Mouse (Mus musculus): ENCODE measurements around the gene Gm8909. TPM values are rescaled to one million over a fixed set of nuclear protein-coding genes. Genes with fewer than 3 reads are reported as not detected.
"Not testable (repeated sequence)": the region's sequence is repeated elsewhere in the genome, so short reads cannot be mapped to it uniquely, and the experiment has no call there.

Gene Gm8909
- polyA plus RNA-seq, 1 experiment from 2014 or later, result not detected

DNA sequence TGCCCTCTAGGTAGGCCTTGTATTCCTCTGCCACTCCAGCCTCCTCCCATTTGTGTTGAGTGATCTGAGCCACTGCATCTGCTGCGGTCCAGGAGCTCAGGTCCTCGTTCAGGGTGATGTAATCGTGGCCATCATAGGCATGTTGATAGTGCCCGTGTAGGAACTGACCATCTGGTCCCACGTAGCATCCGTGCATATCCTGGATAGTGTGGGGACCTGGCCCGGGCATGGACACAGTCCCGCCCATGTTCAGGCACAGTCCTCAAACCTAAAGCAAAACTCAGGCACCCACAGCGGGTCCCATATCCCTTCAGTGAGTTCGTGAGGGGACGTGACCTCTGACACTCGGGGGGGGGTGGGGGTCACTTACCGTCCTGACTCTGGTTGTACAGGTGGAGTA is 39.8 kb downstream of the Gm8909 start:
- not testable (repeated sequence) for H3K27ac ChIP-seq (replicated peaks in 1 of 2; ENCODE audit: control insufficient read depth in 1 of 2, insufficient read depth in 1 of 2, low read depth in 2 of 2, low read length in 2 of 2)

DNA sequence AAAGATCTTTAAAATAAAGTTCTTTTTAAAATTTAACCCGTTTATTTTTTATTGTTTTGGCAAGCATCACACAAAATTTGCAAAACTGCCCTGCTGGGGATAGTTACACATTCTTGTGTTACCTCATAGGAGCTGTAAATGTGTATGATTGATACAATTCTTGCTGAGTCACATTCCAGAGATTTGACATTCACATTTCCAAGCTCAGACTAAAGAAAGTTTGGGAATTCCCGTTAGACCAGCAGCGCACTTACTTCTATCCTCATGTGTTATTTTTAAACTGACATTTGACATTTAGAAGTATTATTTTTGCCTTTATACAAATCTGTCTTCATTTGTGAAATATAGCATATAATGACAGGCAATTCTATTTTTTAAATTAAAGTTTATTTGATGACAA is 44.2 kb downstream of the Gm8909 start:
- not testable (repeated sequence) for ATAC-seq (ENCODE audit: insufficient number of reproducible peaks, insufficient read depth, low FRiP score, low read depth); H3K9me3 ChIP-seq (ENCODE audit: control insufficient read depth, low read length); H3K4me3 ChIP-seq (ENCODE audit: control insufficient read depth in 1 of 2, insufficient read depth in 1 of 2, low read depth in 1 of 2, low read length in 2 of 2); H3K4me2 ChIP-seq (ENCODE audit: low read length); H3K4me1 ChIP-seq (ENCODE audit: control insufficient read depth in 2 of 2, insufficient read depth in 2 of 2, low read length in 2 of 2); H3K36me3 ChIP-seq (ENCODE audit: control insufficient read depth, insufficient read depth, low read length); H3K9ac ChIP-seq (ENCODE audit: low read length); H3K27ac ChIP-seq (replicated peaks in 1 of 2; ENCODE audit: control insufficient read depth in 1 of 2, insufficient read depth in 1 of 2, low read depth in 2 of 2, low read length in 2 of 2)
- 66% methylated on average over 3 of the region's 3 CpGs for WGBS
- H3K27me3 ChIP-seq (ENCODE audit: control insufficient read depth, insufficient read depth, low read length), result peaks cover 24% of the 10 kb centered on the region

More for the DNA sequence above, 39.8 kb downstream of the Gm8909 start:
- H3K4me2 ChIP-seq (ENCODE audit: low read length); H3K4me1 ChIP-seq (ENCODE audit: control insufficient read depth in 2 of 2, insufficient read depth in 2 of 2, low read length in 2 of 2); H3K9ac ChIP-seq (ENCODE audit: low read length); H3K36me3 ChIP-seq (ENCODE audit: control insufficient read depth, insufficient read depth, low read length); H3K9me3 ChIP-seq (ENCODE audit: control insufficient read depth, low read length); H3K4me3 ChIP-seq (ENCODE audit: control insufficient read depth in 1 of 2, insufficient read depth in 1 of 2, low read depth in 1 of 2, low read length in 2 of 2); H3K27me3 ChIP-seq (ENCODE audit: control insufficient read depth, insufficient read depth, low read length); ATAC-seq (ENCODE audit: insufficient number of reproducible peaks, insufficient read depth, low FRiP score, low read depth): not testable (repeated sequence)
- 61% methylated on average over 11 of the region's 13 CpGs for WGBS

DNA sequence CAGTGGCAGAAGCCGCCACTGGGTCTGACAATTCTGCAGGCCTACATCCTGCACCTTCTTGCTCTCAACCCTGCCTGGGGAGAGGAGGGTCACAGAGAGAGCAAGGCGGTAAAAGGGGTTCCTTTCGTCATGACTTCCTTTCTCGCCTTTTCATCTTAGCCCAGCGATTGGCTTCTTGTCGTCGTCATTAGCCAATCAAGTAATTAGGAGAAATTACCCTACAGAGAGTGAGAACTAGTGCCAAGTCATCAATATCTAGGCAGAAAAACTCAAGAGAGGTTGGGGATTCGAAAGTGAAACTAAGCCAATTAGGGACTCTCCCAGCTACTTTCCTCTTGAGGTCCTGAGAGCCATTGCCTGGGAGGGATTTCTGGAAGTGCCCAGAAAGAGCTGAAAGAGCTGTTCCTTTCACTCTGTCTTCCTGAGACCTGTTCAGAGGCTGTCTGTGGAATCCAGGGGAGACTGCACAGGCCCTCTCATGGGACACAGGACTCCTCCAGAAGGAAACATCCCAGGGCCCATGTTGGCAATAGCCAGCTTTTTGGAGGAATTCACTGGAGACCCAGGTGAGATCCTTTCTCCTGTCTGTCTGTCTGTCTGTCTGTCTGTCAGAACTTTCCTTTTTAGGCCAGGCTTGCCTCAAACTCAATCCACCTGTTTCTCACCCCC is 46.9 kb downstream of the Gm8909 start, which contains the start of gene Gm19684:
Gene Gm19684, plus strand, starts transcription at position 327 of the 669 bp plus-strand sequence.
- H3K9ac ChIP-seq (ENCODE audit: low read length); H3K36me3 ChIP-seq (ENCODE audit: control insufficient read depth, insufficient read depth, low read length); H3K4me1 ChIP-seq (ENCODE audit: control insufficient read depth in 2 of 2, insufficient read depth in 2 of 2, low read length in 2 of 2); H3K9me3 ChIP-seq (ENCODE audit: control insufficient read depth, low read length); ATAC-seq (ENCODE audit: insufficient number of reproducible peaks, insufficient read depth, low FRiP score, low read depth); H3K27ac ChIP-seq (replicated peaks in 1 of 2; ENCODE audit: control insufficient read depth in 1 of 2, insufficient read depth in 1 of 2, low read depth in 2 of 2, low read length in 2 of 2): not testable (repeated sequence)
- Histone ChIP-seq H3K27me3 (ENCODE audit: control insufficient read depth, insufficient read depth, low read length) (peaks cover 29% of the 10 kb centered on the region), H3K4me3 (ENCODE audit: control insufficient read depth in 1 of 2, insufficient read depth in 1 of 2, low read depth in 1 of 2, low read length in 2 of 2) (peak within 1 kb of the TSS; percentile 15 to 26), H3K4me2 (ENCODE audit: low read length) (peak within 1 kb of the TSS; percentile 52)
- 4% methylated on average over 8 of the region's 8 CpGs for WGBS

DNA sequence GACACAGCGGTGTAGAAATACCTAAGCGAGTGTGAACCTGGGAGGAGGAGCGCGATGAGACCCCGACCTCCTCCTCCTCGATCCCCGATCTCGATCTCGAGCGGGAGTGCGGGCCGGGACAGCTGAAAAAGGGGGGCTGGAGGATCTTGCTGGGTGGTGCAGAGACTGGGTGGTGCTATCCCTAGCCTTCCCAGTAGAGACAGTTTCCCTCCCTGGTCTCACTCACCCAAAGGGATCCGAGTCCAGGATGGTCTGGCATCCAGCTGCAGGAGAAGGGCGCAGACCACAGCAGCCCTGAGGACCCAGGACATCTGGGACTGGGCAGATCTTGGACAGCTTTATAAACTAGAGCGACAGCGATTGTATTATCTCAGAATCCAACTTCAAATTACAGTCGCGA is 47.5 kb downstream of the Gm8909 start:
- not testable (repeated sequence) for H3K36me3 ChIP-seq (ENCODE audit: control insufficient read depth, insufficient read depth, low read length); H3K9me3 ChIP-seq (ENCODE audit: control insufficient read depth, low read length); H3K4me1 ChIP-seq (ENCODE audit: control insufficient read depth in 2 of 2, insufficient read depth in 2 of 2, low read length in 2 of 2); H3K27ac ChIP-seq (replicated peaks in 1 of 2; ENCODE audit: control insufficient read depth in 1 of 2, insufficient read depth in 1 of 2, low read depth in 2 of 2, low read length in 2 of 2); ATAC-seq (ENCODE audit: insufficient number of reproducible peaks, insufficient read depth, low FRiP score, low read depth); H3K9ac ChIP-seq (ENCODE audit: low read length)
- WGBS, result 13% methylated on average over 18 of the region's 18 CpGs
- Histone ChIP-seq H3K4me3 (ENCODE audit: control insufficient read depth in 1 of 2, insufficient read depth in 1 of 2, low read depth in 1 of 2, low read length in 2 of 2) (peak overlapping the region in 1 of 2 experiments; percentile 26; a peak in 3 of 4 replicates), H3K4me2 (ENCODE audit: low read length) (peak overlapping the region; percentile 52), H3K27me3 (ENCODE audit: control insufficient read depth, insufficient read depth, low read length) (peaks cover 29% of the 10 kb centered on the region)

DNA sequence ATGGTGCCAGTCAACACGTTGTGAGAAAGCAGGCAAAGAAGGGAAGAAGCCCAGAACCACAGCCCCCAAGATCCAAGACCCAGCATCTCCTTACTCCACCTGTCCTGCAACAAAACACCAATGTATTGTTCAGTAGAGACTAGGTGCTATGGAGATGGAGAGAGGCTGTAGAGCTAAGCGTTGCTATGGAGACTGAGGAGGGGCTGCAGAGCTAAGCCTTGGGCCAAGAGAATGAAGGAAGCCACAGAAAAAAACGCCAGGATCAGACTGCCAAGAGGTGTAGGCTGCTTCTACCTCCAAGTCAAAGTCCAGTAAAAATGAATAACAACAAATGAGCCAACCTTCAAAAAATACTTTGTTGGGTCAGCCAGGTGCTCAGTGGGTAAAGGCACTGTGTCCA is 51.8 kb downstream of the Gm8909 start:
- H3K27ac ChIP-seq (replicated peaks in 1 of 2; ENCODE audit: control insufficient read depth in 1 of 2, insufficient read depth in 1 of 2, low read depth in 2 of 2, low read length in 2 of 2); H3K4me2 ChIP-seq (ENCODE audit: low read length); H3K36me3 ChIP-seq (ENCODE audit: control insufficient read depth, insufficient read depth, low read length); H3K4me1 ChIP-seq (ENCODE audit: control insufficient read depth in 2 of 2, insufficient read depth in 2 of 2, low read length in 2 of 2); H3K9me3 ChIP-seq (ENCODE audit: control insufficient read depth, low read length); ATAC-seq (ENCODE audit: insufficient number of reproducible peaks, insufficient read depth, low FRiP score, low read depth); H3K4me3 ChIP-seq (ENCODE audit: control insufficient read depth in 1 of 2, insufficient read depth in 1 of 2, low read depth in 1 of 2, low read length in 2 of 2); H3K9ac ChIP-seq (ENCODE audit: low read length): not testable (repeated sequence)
- 25% methylated on average over 3 of the region's 3 CpGs for WGBS
- H3K27me3 ChIP-seq (ENCODE audit: control insufficient read depth, insufficient read depth, low read length), result peaks cover 20% of the 10 kb centered on the region

Other genes with a start within 250 kb of the Gm8909 start
- gene Abcf1, start 198.8 kb downstream of the Gm8909 start, polyA plus RNA-seq (2014; fragmentation: Nextera tagmentation; extraction: Ambion mirVana), result 57.0 and 58.3 TPM in 2 replicates
- 26.2 and 27.2 TPM in 2 replicates for gene Gnl1, start 188.7 kb downstream of the Gm8909 start, polyA plus RNA-seq (2014; fragmentation: Nextera tagmentation; extraction: Ambion mirVana)
- 10.9 and 11.2 TPM in 2 replicates for gene Prr3, start 188.3 kb downstream of the Gm8909 start, polyA plus RNA-seq (2014; fragmentation: Nextera tagmentation; extraction: Ambion mirVana)
- 2.6 and 2.7 TPM in 2 replicates for gene H2-T24, start 148.0 kb downstream of the Gm8909 start, polyA plus RNA-seq (2014; fragmentation: Nextera tagmentation; extraction: Ambion mirVana)
- 4.2 and 4.4 TPM in 2 replicates for gene H2-T23, start 135.7 kb downstream of the Gm8909 start, polyA plus RNA-seq (2014; fragmentation: Nextera tagmentation; extraction: Ambion mirVana)
- gene H2-T22, start 125.8 kb downstream of the Gm8909 start, polyA plus RNA-seq (2014; fragmentation: Nextera tagmentation; extraction: Ambion mirVana), result 7.4 and 8.7 TPM in 2 replicates
- not detected in 2 replicates for gene Gm6034, start 125.6 kb downstream of the Gm8909 start, polyA plus RNA-seq (2014; fragmentation: Nextera tagmentation; extraction: Ambion mirVana)
- not detected in 2 replicates for gene Gm11127, start 110.2 kb downstream of the Gm8909 start, polyA plus RNA-seq (2014; fragmentation: Nextera tagmentation; extraction: Ambion mirVana)
- not detected in 2 replicates for gene Gm19684, start 46.9 kb downstream of the Gm8909 start, polyA plus RNA-seq (2014; fragmentation: Nextera tagmentation; extraction: Ambion mirVana)
- gene Gm7030, start 39.1 kb downstream of the Gm8909 start, polyA plus RNA-seq (2014; fragmentation: Nextera tagmentation; extraction: Ambion mirVana), result not detected in 2 replicates
- gene H2-T3, start 21.8 kb upstream of the Gm8909 start, polyA plus RNA-seq (2014; fragmentation: Nextera tagmentation; extraction: Ambion mirVana), result not detected in 2 replicates
- gene Rpp21, start 89.5 kb upstream of the Gm8909 start, polyA plus RNA-seq (2014; fragmentation: Nextera tagmentation; extraction: Ambion mirVana), result 108 and 111 TPM in 2 replicates
- gene Trim39, start 103.7 kb upstream of the Gm8909 start, polyA plus RNA-seq (2014; fragmentation: Nextera tagmentation; extraction: Ambion mirVana), result 8.7 and 9.5 TPM in 2 replicates
- gene H2-M10.2, start 118.0 kb upstream of the Gm8909 start, polyA plus RNA-seq (2014; fragmentation: Nextera tagmentation; extraction: Ambion mirVana), result not detected in 2 replicates
- gene H2-M10.1, start 157.6 kb upstream of the Gm8909 start, polyA plus RNA-seq (2014; fragmentation: Nextera tagmentation; extraction: Ambion mirVana), result not detected in 2 replicates
- not detected in 2 replicates for gene H2-M10.3, start 199.9 kb upstream of the Gm8909 start, polyA plus RNA-seq (2014; fragmentation: Nextera tagmentation; extraction: Ambion mirVana)